Mouse (Mus musculus): ENCODE data around the gene Ttc12.

DNA sequence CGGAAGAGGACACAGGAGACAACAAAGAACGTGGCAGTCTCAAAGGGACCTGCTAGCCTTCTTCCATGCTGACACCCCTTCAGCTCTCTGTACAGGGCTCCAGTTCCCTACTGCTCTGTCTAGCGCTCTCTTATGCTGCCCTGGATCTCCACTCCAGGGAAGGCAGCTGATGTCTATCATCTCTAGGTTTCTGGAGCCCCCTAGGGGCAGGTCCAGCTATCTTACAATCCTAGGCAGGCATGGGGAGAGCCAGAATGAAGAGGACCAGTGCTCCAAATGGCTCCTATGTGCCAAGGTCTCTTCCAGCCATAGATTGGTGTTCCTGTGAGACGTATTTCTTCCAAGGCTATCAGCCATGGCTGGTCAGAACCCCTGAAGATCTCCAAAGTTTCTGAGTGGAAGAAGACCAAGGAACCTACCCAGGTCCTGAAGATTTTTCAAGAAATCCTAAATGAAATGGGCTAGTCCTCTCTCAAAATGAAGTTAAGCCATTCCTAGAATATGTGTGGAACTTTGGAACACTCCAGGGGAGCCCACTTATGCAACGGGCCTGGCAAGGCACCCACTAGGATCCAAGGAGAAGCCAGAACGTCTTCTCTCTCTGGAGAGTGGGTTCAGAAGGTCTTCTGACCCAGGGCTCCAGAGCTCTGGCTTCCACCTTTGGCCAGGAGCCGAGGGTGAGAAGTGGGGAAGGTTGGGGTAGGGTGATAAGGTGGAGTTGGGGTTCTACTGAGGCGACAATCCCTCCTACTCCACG, 22.0 kb upstream of the Ttc12 start:
- TF ChIP-seq GATA1 (IDR thresholded peaks at IDR 0.05; ENCODE audit: borderline replicate concordance, low read length) (no peak), FLI1 (IDR thresholded peaks at IDR 0.05; ENCODE audit: low read length) (no peak)
